Mouse (Mus musculus): ENCODE data around the gene Fam83e.

Gene Fam83e

GRCm38 (mm10) chr7:45715090-45715708, 5.8 kb upstream of the Fam83e start, which contains the start of gene Rpl18:
Rpl18 (plus strand) TSS chr7:45715457.
- peak; percentile 88 to 97 for DNase-seq (ENCODE audit: low spot score in 2 of 2)

- no peak for DNase-seq (ENCODE audit: low spot score in 2 of 2)
These were observed 5.1 kb upstream of the Fam83e start for GRCm38 (mm10) chr7:45715741-45716459.

- DNase-seq (ENCODE audit: low spot score in 2 of 2), result no peak
These were observed 4.6 kb upstream of the Fam83e start for GRCm38 (mm10) chr7:45716460-45716857.

- DNase-seq (ENCODE audit: low spot score in 2 of 2), result no peak
These were observed 3.8 kb upstream of the Fam83e start for GRCm38 (mm10) chr7:45716952-45717917.

GRCm38 (mm10) chr7:45717918-45718297, 3.1 kb upstream of the Fam83e start, which contains the start of gene Sphk2:
Sphk2 (minus strand) TSS chr7:45718002.
- DNase-seq (ENCODE audit: low spot score in 2 of 2), result peak; percentile 97 to 98

- DNase-seq (ENCODE audit: low spot score in 2 of 2), result no peak
These were observed 2.7 kb upstream of the Fam83e start for GRCm38 (mm10) chr7:45718331-45718730.

- DNase-seq (ENCODE audit: low spot score in 2 of 2), result no peak
These were observed 1.8 kb upstream of the Fam83e start for GRCm38 (mm10) chr7:45719180-45719579.

GRCm38 (mm10) chr7:45719738-45720412, 1.1 kb upstream of the Fam83e start:
- no peak for DNase-seq (ENCODE audit: low spot score in 2 of 2)

- no peak for DNase-seq (ENCODE audit: low spot score in 2 of 2)
These were observed 191 bp downstream of the Fam83e start for GRCm38 (mm10) chr7:45721234-45721571.

- DNase-seq (ENCODE audit: low spot score in 2 of 2), result no peak
These were observed 783 bp downstream of the Fam83e start for GRCm38 (mm10) chr7:45721642-45722347.

GRCm38 (mm10) chr7:45722348-45722713, 1.3 kb downstream of the Fam83e start:
- DNase-seq (ENCODE audit: low spot score in 2 of 2), result no peak

- DNase-seq (ENCODE audit: low spot score in 2 of 2), result no peak
These were observed 2.3 kb downstream of the Fam83e start for GRCm38 (mm10) chr7:45723301-45723700.

GRCm38 (mm10) chr7:45723781-45724180, 2.8 kb downstream of the Fam83e start:
- DNase-seq (ENCODE audit: low spot score in 2 of 2), result no peak

GRCm38 (mm10) chr7:45725151-45725550, 4.1 kb downstream of the Fam83e start:
- no peak for DNase-seq (ENCODE audit: low spot score in 2 of 2)

- no peak for DNase-seq (ENCODE audit: low spot score in 2 of 2)
These were observed 4.7 kb downstream of the Fam83e start, which contains the start of gene Spaca4 for GRCm38 (mm10) chr7:45725713-45726112. Spaca4 (minus strand) TSS chr7:45725813.

- no peak for DNase-seq (ENCODE audit: low spot score in 2 of 2)
These were observed 5.4 kb downstream of the Fam83e start for GRCm38 (mm10) chr7:45726419-45726818.

- no peak for DNase-seq (ENCODE audit: low spot score in 2 of 2)
These were observed 6.6 kb downstream of the Fam83e start for GRCm38 (mm10) chr7:45727625-45728024.

GRCm38 (mm10) chr7:45730727-45731431, 9.9 kb downstream of the Fam83e start:
- no peak for DNase-seq (ENCODE audit: low spot score in 2 of 2)

- no peak for DNase-seq (ENCODE audit: low spot score in 2 of 2)
These were observed 12.5 kb downstream of the Fam83e start for GRCm38 (mm10) chr7:45733477-45733876.

- peak; percentile 53 to 64 for DNase-seq (ENCODE audit: low spot score in 2 of 2)
These were observed 18.3 kb downstream of the Fam83e start for GRCm38 (mm10) chr7:45739162-45739763.
